Mouse (Mus musculus) heart, embryonic 16.5 days (tissue): ENCODE measurements around the gene Rbm12. TPM values are rescaled to one million over a fixed set of nuclear protein-coding genes. Genes with fewer than 3 reads are reported as not detected.

Source experiments
- ATAC-seq: fragments of 200-750 bp; cut with Nextera tagmentation; replicated peaks from 2 replicates; pipeline ENCODE4 v1.8.0; 2017; ENCODE audit warnings: moderate number of reproducible peaks; ENCODE audit not compliant: insufficient read depth, low FRiP score; ENCODE audit errors: extremely low read depth
- H3K27ac ChIP-seq: fragments of 300-500 bp; sonication (generic); 2 replicates; pipeline ENCODE4 v1.5.1; 2014; ENCODE audit warnings: mild to moderate bottlenecking, low read length, control low read depth, moderate library complexity
- H3K27me3 ChIP-seq: fragments of 300-500 bp; sonication (generic); 2 replicates; pipeline ENCODE4 v1.6.1; 2014; ENCODE audit warnings: low read length, mixed read lengths; ENCODE audit not compliant: control insufficient read depth, insufficient read depth
- H3K36me3 ChIP-seq: fragments of 300-500 bp; sonication (generic); 2 replicates; pipeline ENCODE4 v1.6.1; 2014; ENCODE audit not compliant: control insufficient read depth, insufficient read depth
- H3K4me1 ChIP-seq: fragments of 300-500 bp; sonication (generic); 2 replicates; pipeline ENCODE4 v1.6.1; 2014; ENCODE audit warnings: low read length, mixed read lengths; ENCODE audit not compliant: control insufficient read depth, insufficient read depth
- H3K4me2 ChIP-seq: fragments of 300-500 bp; sonication (generic); 2 replicates; pipeline ENCODE4 v1.6.1; 2014; ENCODE audit warnings: low read depth, mild to moderate bottlenecking, control low read depth, low read length
- H3K4me3 ChIP-seq: fragments of 300-500 bp; sonication (generic); 2 replicates; pipeline ENCODE4 v1.5.1; 2014; ENCODE audit warnings: mild to moderate bottlenecking, control low read depth, low read length
- H3K9ac ChIP-seq: fragments of 300-500 bp; sonication (generic); 2 replicates; pipeline ENCODE4 v1.6.1; 2014; ENCODE audit warnings: low read length, control low read depth
- H3K9me3 ChIP-seq: fragments of 300-500 bp; sonication (generic); replicated peaks from 2 replicates; pipeline ENCODE4 v1.6.1; 2016; ENCODE audit warnings: low read length; ENCODE audit not compliant: control insufficient read depth
- WGBS: fragments of 180-500 bp; shearing (Covaris S2); extraction: QIAGEN DNeasy Blood & Tissue Kit; methylation state at CpG from one replicate; pipeline ENCODE4 v1.1.7; 2014; 5-methylcytosine and 5-hydroxymethylcytosine counted together
- polyA plus RNA-seq: library from polyadenylated mRNA; unstranded; fragments of >200 nt; fragmentation: Nextera tagmentation; extraction: Ambion mirVana; gene quantifications from 2 replicates; pipeline ENCODE4 v1.2.1, GENCODE M21; 2015

Rbm12 gene
- polyA plus RNA-seq, 1 experiment from 2014 or later = 17.7 TPM

DNA sequence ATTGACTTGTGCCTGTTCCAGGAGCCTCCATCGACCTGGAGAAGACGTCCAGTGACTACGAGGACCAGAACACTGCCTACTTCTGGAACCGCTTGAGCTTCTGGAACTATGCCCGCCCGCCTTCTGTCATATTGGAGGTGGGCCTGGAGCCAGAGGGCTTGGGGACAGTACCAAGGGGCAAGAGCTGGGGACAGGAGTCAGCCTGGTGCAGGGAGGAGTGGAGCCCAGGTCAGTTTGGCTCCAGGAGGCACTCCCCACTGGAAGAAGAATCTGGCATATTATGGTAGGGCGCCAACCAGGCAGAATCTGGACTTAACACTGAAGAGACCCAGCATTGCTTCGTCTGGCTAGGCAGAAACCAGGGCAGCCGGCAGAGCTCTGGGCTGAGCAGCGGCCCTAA, 43.9 kb downstream of the Rbm12 start:
- Histone ChIP-seq H3K36me3 (peaks cover 26% of the 10 kb centered on the region), H3K27ac (no peak overlapping the region), H3K4me1 (0 out of 2 replicates have a peak, but pooled peaks cover 4% of the 10 kb centered on the region), H3K9ac (no peak overlapping the region), H3K4me2 (no peak overlapping the region), H3K4me3 (no peak overlapping the region), H3K27me3 (no peaks in the 10 kb centered on the region), H3K9me3 (no peaks in the 10 kb centered on the region)
- ATAC-seq = no peak
- 88% methylated on average over 10 of the region's 10 CpGs for whole genome bisulfite sequencing

DNA sequence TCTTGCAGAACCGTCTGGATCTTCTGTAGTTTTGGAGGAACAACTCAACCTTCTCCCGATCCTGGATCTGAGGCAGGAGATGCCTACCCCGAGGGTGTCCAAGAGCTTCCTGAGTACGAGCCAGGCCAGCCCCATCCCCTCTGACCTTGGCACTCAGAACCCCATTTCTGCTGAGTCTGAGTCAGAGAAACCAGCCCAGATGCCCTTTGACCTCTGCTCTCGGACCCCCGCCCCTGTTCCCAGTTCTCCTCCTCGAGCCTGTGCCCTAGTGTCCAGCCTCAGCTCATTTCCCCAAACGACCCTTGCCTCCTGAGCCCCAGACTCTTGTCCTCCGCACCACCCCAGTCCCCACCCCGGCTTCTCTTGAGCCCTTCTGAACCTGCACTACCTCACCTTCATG, 45.7 kb downstream of the Rbm12 start:
- H3K27ac ChIP-seq = no peak overlapping the region
- 0 out of 2 replicates have a peak, but pooled peaks cover 4% of the 10 kb centered on the region for H3K4me1 ChIP-seq
- H3K4me2 ChIP-seq = peak overlapping the region; percentile 99
- no peak for ATAC-seq
- peak overlapping the region; percentile 87 for H3K9ac ChIP-seq
- peak overlapping the region; percentile 83 for H3K4me3 ChIP-seq
- 42% methylated on average over 10 of the region's 10 CpGs for WGBS
- peaks cover 10% of the 10 kb centered on the region; the same call in 1 of the 2 replicates for H3K36me3 ChIP-seq
- H3K27me3 ChIP-seq = no peaks in the 10 kb centered on the region
- no peaks in the 10 kb centered on the region for H3K9me3 ChIP-seq

DNA sequence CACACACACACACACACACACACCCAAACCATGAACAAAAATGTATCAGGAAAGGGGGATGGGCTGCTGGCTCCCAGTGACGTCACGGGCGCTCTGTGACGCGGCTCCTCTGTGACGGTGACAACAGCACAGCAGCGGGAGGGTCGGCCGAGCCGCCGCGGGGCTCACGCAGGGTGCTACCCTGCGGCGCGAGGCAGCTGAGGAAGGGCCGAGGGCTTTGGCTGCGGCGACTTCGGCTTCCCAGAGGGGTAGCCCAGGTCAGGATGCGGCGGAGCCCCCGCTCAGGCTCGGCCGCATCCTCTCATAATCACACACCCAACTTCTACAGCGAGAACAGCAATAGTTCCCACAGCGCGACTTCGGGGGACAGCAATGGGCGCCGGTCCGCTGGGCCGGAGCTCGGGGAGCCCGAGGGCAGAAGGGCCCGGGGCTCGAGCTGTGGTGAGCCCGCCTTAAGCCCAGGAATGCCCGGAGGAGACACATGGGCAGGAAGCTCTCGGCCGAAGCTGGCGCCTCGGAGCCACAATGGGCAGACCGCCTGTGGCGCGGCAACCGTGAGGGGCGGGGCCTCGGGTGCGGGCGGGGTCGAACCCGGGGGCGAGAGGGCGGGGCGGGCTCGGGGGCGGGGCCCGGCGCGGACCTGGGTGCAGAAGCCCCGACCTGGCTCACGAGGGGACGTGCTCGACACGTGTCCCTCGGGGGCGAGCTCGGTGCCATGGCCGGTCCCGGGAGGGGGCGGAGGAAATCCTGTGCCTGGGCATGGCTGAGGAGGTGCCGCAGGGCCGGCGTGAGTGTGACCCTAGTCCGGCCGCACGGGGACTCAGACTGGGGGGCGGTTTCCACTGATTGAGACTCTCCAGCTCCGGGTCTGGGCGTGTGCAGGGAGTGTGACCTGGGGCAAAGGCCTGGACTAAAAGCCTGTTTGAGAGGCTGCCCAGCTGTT, 46.4 kb downstream of the Rbm12 start, which contains the start of gene Spag4:
Gene Spag4, plus strand, starts transcription at position 77 of the 943 bp plus-strand sequence.
- Histone ChIP-seq H3K4me2 (peak within 1 kb of the TSS; percentile 99), H3K27me3 (no peaks in the 10 kb centered on the region), H3K4me3 (peak within 1 kb of the TSS; percentile 83), H3K27ac (peak within 1 kb of the TSS; percentile 64), H3K36me3 (peaks cover 7% of the 10 kb centered on the region; the same call in 1 of the 2 replicates), H3K9me3 (no peaks in the 10 kb centered on the region), H3K4me1 (0 out of 2 replicates have a peak, but pooled peaks cover 4% of the 10 kb centered on the region), H3K9ac (peak within 1 kb of the TSS; percentile 87)
- under 1% methylated on average over 75 of the region's 81 CpGs for WGBS
- peak; percentile 86 for ATAC-seq

DNA sequence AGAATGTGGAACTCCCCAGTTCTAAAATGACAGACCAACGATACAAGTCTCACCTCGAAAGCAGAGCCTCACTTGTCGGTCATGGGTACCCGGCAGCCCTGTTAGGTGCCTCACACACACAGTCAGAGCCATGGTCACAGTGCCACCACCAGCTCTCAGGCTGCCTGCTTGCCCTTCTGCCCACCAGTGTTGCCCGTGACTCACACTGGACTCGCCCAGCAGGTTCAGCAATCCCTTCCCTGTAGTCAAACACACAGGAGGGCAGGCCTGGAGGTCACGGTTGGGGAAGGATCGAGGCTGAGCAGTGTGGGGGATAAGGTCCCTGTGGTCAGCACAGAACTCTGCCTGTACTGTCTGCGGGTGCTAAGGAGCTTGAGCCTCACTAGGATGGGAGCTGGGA, 59.0 kb downstream of the Rbm12 start, which contains the start of gene Fer1l4:
Gene Fer1l4, minus strand, starts transcription at position 132 of the 400 bp plus-strand sequence.
- Histone ChIP-seq H3K36me3 (no peaks in the 10 kb centered on the region), H3K9ac (no peak within 1 kb of the TSS), H3K4me1 (no peaks in the 10 kb centered on the region), H3K4me2 (no peak within 1 kb of the TSS), H3K27me3 (peaks cover 9% of the 10 kb centered on the region), H3K4me3 (no peak within 1 kb of the TSS), H3K9me3 (no peaks in the 10 kb centered on the region), H3K27ac (no peak within 1 kb of the TSS)
- ATAC-seq = no peak
- WGBS = 73% methylated on average over 9 of the region's 9 CpGs

DNA sequence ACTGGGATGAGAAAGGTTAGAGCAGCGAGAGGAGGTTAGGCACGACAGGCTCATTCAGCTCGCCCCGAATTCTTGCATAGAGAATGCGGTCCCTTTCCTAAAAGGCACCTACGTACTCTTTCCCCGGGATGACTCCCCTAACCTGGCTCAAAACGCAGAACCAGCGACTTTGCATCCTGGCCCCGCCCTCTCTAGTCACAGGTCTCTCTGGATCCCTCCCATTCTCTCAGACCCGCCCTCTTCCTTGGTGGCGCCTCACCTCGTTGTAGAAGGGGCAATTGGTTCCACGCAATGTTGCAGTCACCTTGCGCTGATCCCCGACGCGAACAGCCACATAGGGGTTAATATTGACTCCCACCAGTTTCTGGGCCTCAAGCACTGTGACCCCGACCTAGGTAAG, 63.8 kb downstream of the Rbm12 start:
- Histone ChIP-seq H3K9ac (no peak overlapping the region), H3K27me3 (peaks cover 17% of the 10 kb centered on the region), H3K27ac (no peak overlapping the region), H3K4me2 (no peak overlapping the region), H3K36me3 (no peaks in the 10 kb centered on the region), H3K4me3 (no peak overlapping the region), H3K4me1 (no peaks in the 10 kb centered on the region), H3K9me3 (no peaks in the 10 kb centered on the region)
- no peak for ATAC-seq
- 8% methylated on average over 19 of the region's 19 CpGs for WGBS

DNA sequence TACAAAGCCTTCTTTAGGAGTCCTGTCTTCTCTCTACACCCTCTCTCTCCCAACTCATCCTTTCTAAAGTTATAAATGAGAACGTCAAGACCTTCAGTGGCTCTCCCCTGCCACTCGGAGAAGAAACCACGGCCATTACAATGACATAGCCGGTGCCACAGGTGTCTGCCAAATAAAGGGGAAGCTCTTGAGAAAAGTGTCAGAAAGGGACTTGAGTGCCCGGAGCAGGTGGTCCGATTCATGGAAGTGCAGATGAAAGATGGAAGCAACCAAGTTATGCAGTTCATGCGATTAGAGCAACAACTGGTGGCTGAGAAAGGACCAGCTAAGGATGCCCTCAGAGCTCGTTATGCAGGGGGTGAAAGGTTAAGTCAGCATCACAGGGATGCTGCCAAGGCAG, 68.9 kb downstream of the Rbm12 start:
- no peak overlapping the region for H3K9ac ChIP-seq

More for the DNA sequence above, 68.9 kb downstream of the Rbm12 start:
- H3K36me3 ChIP-seq = no peaks in the 10 kb centered on the region
- H3K27ac ChIP-seq = no peak overlapping the region
- 76% methylated on average over 8 of the region's 8 CpGs for WGBS
- H3K4me3 ChIP-seq = no peak overlapping the region
- H3K9me3 ChIP-seq = no peaks in the 10 kb centered on the region
- H3K27me3 ChIP-seq = peaks cover 8% of the 10 kb centered on the region
- no peak for ATAC-seq
- no peak overlapping the region for H3K4me2 ChIP-seq
- no peaks in the 10 kb centered on the region for H3K4me1 ChIP-seq

Other genes with a start within 250 kb of the Rbm12 start
- gene Uqcc1, start 181.7 kb downstream of the Rbm12 start, polyA plus RNA-seq = 127 and 129 TPM in 2 replicates
- not detected in 2 replicates for gene Gm15557, start 171.2 kb downstream of the Rbm12 start, polyA plus RNA-seq
- gene Gdf5, start 166.6 kb downstream of the Rbm12 start, polyA plus RNA-seq = 0.26 and 0.39 TPM in 2 replicates
- gene Cep250, start 155.5 kb downstream of the Rbm12 start, polyA plus RNA-seq = 6.9 and 9.9 TPM in 2 replicates
- gene 6430550D23Rik, start 104.0 kb downstream of the Rbm12 start, polyA plus RNA-seq = 0.96 and 1.1 TPM in 2 replicates
- 143 and 162 TPM in 2 replicates for gene Ergic3, start 103.9 kb downstream of the Rbm12 start, polyA plus RNA-seq
- gene Fer1l4, start 59.0 kb downstream of the Rbm12 start, polyA plus RNA-seq = not detected in 2 replicates
- 1.4 and 1.6 TPM in 2 replicates for gene Spag4, start 46.8 kb downstream of the Rbm12 start, polyA plus RNA-seq
- 27.9 and 29.2 TPM in 2 replicates for gene Cpne1, start within 50 bp of the Rbm12 start, polyA plus RNA-seq
- 10.8 and 14.1 TPM in 2 replicates for gene Gm28036, start 15.1 kb upstream of the Rbm12 start, polyA plus RNA-seq
- gene Romo1, start 32.1 kb upstream of the Rbm12 start, polyA plus RNA-seq = 338 and 361 TPM in 2 replicates
- gene Nfs1, start 32.2 kb upstream of the Rbm12 start, polyA plus RNA-seq = 70.3 and 75.0 TPM in 2 replicates
- 355 and 375 TPM in 2 replicates for gene Rbm39, start 68.3 kb upstream of the Rbm12 start, polyA plus RNA-seq
- gene Phf20, start 84.5 kb upstream of the Rbm12 start, polyA plus RNA-seq = 43.0 and 46.5 TPM in 2 replicates
- 2.2 and 2.7 TPM in 2 replicates for gene Cnbd2, start 200.3 kb upstream of the Rbm12 start, polyA plus RNA-seq
- gene Scand1, start 200.7 kb upstream of the Rbm12 start, polyA plus RNA-seq = 45.3 and 48.2 TPM in 2 replicates